Mouse (Mus musculus) layer of hippocampus, adult 8-10 months (tissue): Measurements from ENCODE around the gene Pias1. TPM values are rescaled to one million over a fixed set of nuclear protein-coding genes. Genes with fewer than 3 reads are reported as not detected.

Experiments used
- DNase-seq, 2 experiments: peaks; one replicate each; pipeline ENCODE4 v3.0.0; 2022; ENCODE audit warnings: low spot score in 2 of 2
- total RNA-seq, 4 experiments: library from RNA; stranded (reverse); gene quantifications; 2 replicates each; pipeline ENCODE4 v1.2.4; 2022

The Pias1 gene
- 10 to 100 TPM; 61.6 to 75.9 (median 74.3) TPM for total RNA-seq

DNA sequence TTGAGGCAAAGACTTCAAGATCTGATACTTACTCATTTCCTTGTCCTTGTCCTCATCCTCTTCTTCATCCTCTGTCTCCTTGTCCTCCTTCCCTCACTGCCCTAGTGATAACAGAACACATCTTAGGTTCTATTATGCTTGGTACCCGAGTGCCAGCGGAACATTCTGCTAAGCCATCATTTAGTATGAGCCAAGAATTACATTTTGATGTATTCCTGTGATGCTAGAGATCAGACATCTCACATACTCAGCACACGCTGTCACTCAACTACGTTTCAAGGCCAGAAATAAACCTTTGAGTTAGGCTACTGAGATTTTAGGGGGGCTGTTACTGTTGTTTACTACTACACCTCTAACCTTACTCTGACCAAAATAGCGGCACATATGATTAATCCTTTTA, at the start of gene Pias1:
Gene Pias1 (minus strand): TSS at position 101 of the 400 bp plus-strand sequence.
- DNase-seq, result no peak

DNA sequence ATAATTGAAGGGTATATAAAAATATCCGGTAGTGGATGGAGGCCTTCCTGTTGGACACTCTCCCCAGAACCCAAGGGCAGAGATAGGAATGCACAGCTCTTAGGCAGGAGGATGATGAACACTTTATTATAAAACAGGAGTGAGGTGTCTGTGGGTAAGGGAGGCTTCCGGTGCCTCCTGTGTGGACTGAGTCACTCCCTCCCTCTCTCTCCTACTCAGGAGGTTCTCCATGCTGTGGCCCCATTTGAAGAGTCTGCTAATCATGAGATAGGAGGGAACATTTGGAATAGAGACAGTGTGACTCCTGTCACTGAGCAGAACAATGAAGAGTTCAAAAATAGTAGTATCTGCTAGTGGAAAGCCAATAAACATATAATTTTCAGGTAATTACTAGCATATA, 47.7 kb upstream of the Pias1 start:
- DNase-seq, result no peak

- DNase-seq, result peak in 1 of 2 experiments; percentile 18
Measured at GRCm38 (mm10) chr9:63031011-63031782, 43.5 kb upstream of the Pias1 start.

DNA sequence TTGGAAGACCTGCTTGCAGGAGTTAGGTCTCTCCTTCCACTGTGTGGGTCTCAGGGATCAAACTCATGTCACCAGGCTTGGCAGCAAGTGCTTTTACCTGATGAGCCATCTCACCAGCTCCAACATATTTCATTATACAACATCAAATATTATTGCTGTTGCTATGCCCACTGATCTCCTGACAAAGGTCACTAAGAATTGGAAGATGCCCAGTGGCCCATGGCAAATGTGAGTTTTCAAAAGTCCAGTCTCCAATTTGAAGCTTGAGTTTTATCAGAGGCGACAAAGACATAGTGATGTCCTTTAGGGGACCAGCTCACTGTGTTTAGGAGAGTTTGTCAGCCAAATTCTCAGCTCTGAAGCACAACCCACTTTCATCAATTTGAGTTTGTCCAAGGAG, 34.8 kb upstream of the Pias1 start:
- no peak for DNase-seq

DNA sequence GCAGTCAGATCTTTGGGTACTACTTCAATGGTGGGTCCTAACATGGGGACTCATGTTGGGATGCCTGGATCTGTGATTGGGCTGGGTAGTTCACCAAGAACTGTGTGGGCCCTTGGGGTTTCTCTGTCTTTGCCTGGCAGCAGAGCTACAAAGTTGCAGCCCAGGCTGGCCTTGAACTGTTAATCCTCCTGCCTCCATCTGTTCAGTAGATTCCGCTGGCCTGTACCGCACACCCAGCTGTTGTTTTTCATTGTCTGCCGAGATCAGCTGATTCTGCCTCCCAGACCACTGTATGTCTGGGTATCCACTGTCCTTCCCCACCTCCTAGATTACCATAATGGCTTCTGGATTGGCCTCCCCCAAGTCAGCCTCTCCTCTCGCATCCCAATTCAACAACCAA, 19.6 kb upstream of the Pias1 start:
- no peak for DNase-seq

DNA sequence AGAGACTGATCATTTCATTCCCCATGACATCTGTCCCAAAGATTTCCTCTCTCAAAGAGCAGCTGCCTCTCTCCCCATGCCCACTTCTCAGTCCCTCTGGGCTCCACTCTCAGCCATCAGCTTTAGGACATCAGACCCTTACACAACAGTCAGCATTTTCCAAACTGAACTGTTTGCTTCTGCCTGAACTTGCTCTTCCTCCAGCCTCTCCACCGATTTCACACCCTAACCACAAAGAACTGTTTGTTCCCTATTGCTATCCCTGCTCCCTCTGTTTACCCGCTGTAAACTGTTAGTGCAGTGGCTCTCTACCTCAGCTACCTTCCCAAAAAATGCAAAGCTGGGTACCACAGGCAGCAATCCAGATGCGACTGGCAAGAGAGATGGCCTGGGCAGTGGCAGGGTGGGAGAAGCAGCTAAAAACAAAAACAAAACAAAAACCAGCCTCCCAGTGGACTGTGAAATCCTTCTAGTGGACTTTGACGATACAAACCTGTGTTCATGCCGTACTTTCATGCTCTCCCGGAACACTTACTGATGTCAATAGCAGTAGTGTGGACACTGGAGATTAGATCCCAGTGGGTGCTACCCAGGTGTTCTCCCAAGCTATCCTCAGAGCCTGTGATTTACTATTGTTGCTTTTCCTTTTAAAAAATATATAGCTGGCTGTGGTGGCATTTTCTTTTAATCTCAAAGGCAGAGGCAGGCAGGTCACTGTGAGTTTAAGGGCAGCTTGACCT, 18.5 kb upstream of the Pias1 start:
- no peak for DNase-seq

GRCm38 (mm10) chr9:62998561-62998960, 10.8 kb upstream of the Pias1 start:
- DNase-seq, result no peak

GRCm38 (mm10) chr9:62997626-62998025, 9.9 kb upstream of the Pias1 start:
- no peak for DNase-seq

DNA sequence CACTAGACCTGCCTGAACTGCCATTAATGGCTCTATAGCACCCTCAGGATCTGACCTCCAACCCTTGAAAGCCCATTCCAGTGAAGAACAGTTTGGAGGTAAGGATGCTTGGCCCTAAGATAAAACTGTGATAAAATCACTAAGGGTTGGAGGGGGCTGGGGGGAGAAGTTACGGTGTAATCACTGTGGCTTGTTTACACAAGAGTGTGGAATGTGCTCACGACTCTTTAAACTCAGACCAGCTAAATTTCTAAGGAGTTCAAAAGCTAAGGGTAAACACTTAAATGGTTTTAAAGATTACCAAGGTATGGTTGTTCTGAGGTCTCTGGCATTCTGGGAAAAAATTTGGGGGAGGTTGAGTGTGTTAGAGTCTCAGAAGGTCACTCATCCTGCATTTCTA, 7.5 kb upstream of the Pias1 start:
- DNase-seq, result no peak

GRCm38 (mm10) chr9:62990134-62990533, 2.4 kb upstream of the Pias1 start:
- no peak for DNase-seq

- DNase-seq, result peak; percentile 93 to 96
Measured at GRCm38 (mm10) chr9:62980777-62981202, 6.9 kb downstream of the Pias1 start.

- peak in 1 of 2 experiments; percentile 9 for DNase-seq
Measured at GRCm38 (mm10) chr9:62980162-62980776, 7.5 kb downstream of the Pias1 start.

GRCm38 (mm10) chr9:62979461-62980161, 8.1 kb downstream of the Pias1 start:
- no peak for DNase-seq

GRCm38 (mm10) chr9:62977152-62977551, 10.6 kb downstream of the Pias1 start:
- no peak for DNase-seq

GRCm38 (mm10) chr9:62975830-62976229, 11.9 kb downstream of the Pias1 start:
- no peak for DNase-seq

GRCm38 (mm10) chr9:62974439-62974838, 13.3 kb downstream of the Pias1 start:
- DNase-seq, result no peak

- DNase-seq, result no peak
Measured at GRCm38 (mm10) chr9:62972073-62972745, 15.5 kb downstream of the Pias1 start.

GRCm38 (mm10) chr9:62970345-62970744, 17.4 kb downstream of the Pias1 start:
- no peak for DNase-seq

DNA sequence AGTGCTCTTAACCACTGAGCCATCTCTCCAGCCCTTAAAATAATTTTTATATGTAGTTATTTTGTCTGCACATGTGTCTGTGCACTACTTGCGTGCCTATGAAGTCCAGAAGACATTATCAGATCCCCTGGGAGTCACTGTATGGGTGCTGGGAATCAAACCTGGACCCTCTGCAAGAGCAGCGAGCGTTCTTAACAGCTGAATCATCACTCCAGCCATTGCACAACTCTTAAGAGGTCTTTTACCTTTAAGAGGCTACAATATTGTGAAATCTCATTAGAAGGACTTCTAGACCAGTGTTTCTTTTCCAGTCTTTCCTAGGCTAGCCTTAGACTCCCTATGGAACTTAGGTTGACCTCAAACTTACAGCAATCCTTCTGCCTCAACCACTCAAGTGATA, 21.7 kb downstream of the Pias1 start:
- no peak for DNase-seq

DNA sequence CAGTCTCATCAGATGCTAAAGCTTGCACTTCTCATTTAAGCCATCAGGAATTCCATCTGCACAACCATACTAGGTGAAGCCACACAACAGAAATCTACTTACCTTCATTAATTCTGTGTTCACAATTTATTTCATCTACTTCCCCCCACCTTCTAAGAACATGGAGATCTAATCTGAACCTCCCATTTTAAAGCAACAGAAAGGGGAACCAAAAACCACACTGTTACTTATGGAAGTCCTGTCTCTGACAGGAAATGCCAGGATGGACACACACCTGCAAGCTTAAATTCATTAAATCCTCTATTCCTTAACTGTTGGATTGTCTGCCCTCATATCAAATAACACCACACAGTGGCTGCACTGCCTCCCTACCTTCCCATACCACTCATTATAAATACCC, 35.0 kb downstream of the Pias1 start:
- DNase-seq, result no peak

- no peak for DNase-seq
Measured at GRCm38 (mm10) chr9:62945346-62945745, 42.4 kb downstream of the Pias1 start.
